Mouse (Mus musculus): ENCODE data around the gene Cdk5r2.

Cdk5r2 gene

GRCm38 (mm10) chr1:74892351-74893133 lies 37.8 kb downstream of the Cdk5r2 start:
- DNase-seq (ENCODE audit: low spot score), result no peak

GRCm38 (mm10) chr1:74893134-74893855 lies 38.6 kb downstream of the Cdk5r2 start, which contains the start of gene Cryba2:
TSS of gene Cryba2 (minus strand) at chr1:74893143.
- no peak for DNase-seq (ENCODE audit: low spot score)

GRCm38 (mm10) chr1:74894966-74895365 lies 40.2 kb downstream of the Cdk5r2 start:
- DNase-seq (ENCODE audit: low spot score), result no peak

- no peak for DNase-seq (ENCODE audit: low spot score)
Observed at GRCm38 (mm10) chr1:74897976-74898375, 43.2 kb downstream of the Cdk5r2 start.

GRCm38 (mm10) chr1:74898656-74899431 lies 44.1 kb downstream of the Cdk5r2 start:
- DNase-seq (ENCODE audit: low spot score), result no peak

GRCm38 (mm10) chr1:74900341-74901285 lies 45.9 kb downstream of the Cdk5r2 start:
- DNase-seq (ENCODE audit: low spot score), result no peak

- no peak for DNase-seq (ENCODE audit: low spot score)
Observed at GRCm38 (mm10) chr1:74901686-74902085, 47.0 kb downstream of the Cdk5r2 start.

- no peak for DNase-seq (ENCODE audit: low spot score)
Observed at GRCm38 (mm10) chr1:74902191-74902590, 47.5 kb downstream of the Cdk5r2 start.

All from ovary, postnatal 10 days (tissue).